In genomic region chr14:120397871-120398647, GRCm38 (mm10) we compare ENCODE assay signal across 8 mouse cellular contexts.
DNase-seq lines count a peak whose midpoint lies in the region; ATAC-seq and TF ChIP-seq lines count a peak whose summit lies in the region.

No protein-coding gene starts in this region.

- no peak overlapping the region for H3K4me3 ChIP-seq in forebrain, embryonic 11.5 days (ENCODE audit: low read depth, low read length)
- H3K4me3 ChIP-seq in heart, postnatal 0 days (ENCODE audit: low read depth, low read length): no peak overlapping the region
- H3K4me3 ChIP-seq in liver, embryonic 11.5 days (ENCODE audit: low read depth, low read length): no peak overlapping the region
- H3K4me3 ChIP-seq in stomach, embryonic 14.5 days (ENCODE audit: low read depth, low read length): no peak overlapping the region

- peak; percentile 97 for TF ChIP-seq CTCF in heart, postnatal 0 days (IDR thresholded peaks at IDR 0.05; ENCODE audit: low read depth)

- H3K36me3 ChIP-seq in forebrain, embryonic 11.5 days (ENCODE audit: control insufficient read depth, insufficient read depth, low read length): no peaks in the 10 kb centered on the region
- H3K36me3 ChIP-seq in heart, postnatal 0 days (replicated peaks; ENCODE audit: control insufficient read depth, insufficient read depth, low read length): peaks cover 60% of the 10 kb centered on the region
- H3K36me3 ChIP-seq in liver, embryonic 11.5 days (ENCODE audit: control insufficient read depth, insufficient read depth, low read length): peaks cover 3% of the 10 kb centered on the region; the same call in 1 of the 2 replicates
- H3K36me3 ChIP-seq in stomach, embryonic 14.5 days (ENCODE audit: control insufficient read depth, insufficient read depth, low read length): peaks cover 17% of the 10 kb centered on the region

- no peak overlapping the region for H3K27ac ChIP-seq in forebrain, embryonic 11.5 days (ENCODE audit: low read depth, low read length)
- no peak overlapping the region for H3K27ac ChIP-seq in heart, postnatal 0 days (ENCODE audit: low read depth)
- H3K27ac ChIP-seq in liver, embryonic 11.5 days (ENCODE audit: low read depth, low read length): no peak overlapping the region
- H3K27ac ChIP-seq in stomach, embryonic 14.5 days (ENCODE audit: low read length): no peak overlapping the region

- peak; percentile 15 to 37 for DNase-seq in CD8-positive naive resting alpha-beta T cell, adult 2 months (ENCODE audit: low read depth in 2 of 2, low spot score in 2 of 2)
- DNase-seq in c-Kit-positive CD71-negative TER-119-negative erythroid progenitor cells, embryonic 14.5 days (ENCODE audit: low read depth): peak; percentile 44
- DNase-seq in forebrain, embryonic 11.5 days (ENCODE audit: low spot score): peak; percentile 82
- peak; percentile 88 for DNase-seq in heart, postnatal 0 days (ENCODE audit: low spot score)
- DNase-seq in kidney, postnatal 14 days: peak; percentile 85
- no peak for DNase-seq in liver, embryonic 11.5 days (ENCODE audit: low spot score)
- peak; percentile 10 to 51 for DNase-seq in natural killer cell, adult 2 months (ENCODE audit: low spot score in 2 of 2)

- no peaks in the 10 kb centered on the region for H3K4me1 ChIP-seq in forebrain, embryonic 11.5 days (replicated peaks; ENCODE audit: control insufficient read depth, insufficient read depth, low read length)
- 0 out of 2 replicates have a peak, but pooled peaks cover 4% of the 10 kb centered on the region for H3K4me1 ChIP-seq in heart, postnatal 0 days (ENCODE audit: control insufficient read depth, insufficient read depth)
- no peaks in the 10 kb centered on the region for H3K4me1 ChIP-seq in liver, embryonic 11.5 days (replicated peaks; ENCODE audit: control insufficient read depth, insufficient read depth, low read length)
- H3K4me1 ChIP-seq in stomach, embryonic 14.5 days (ENCODE audit: control insufficient read depth, insufficient read depth, low read length): no peaks in the 10 kb centered on the region

- H3K9ac ChIP-seq in forebrain, embryonic 11.5 days (ENCODE audit: low read length): no peak overlapping the region
- no peak overlapping the region for H3K9ac ChIP-seq in heart, postnatal 0 days (replicated peaks; ENCODE audit: low read depth, low read length)
- H3K9ac ChIP-seq in liver, embryonic 11.5 days (ENCODE audit: low read depth, low read length): no peak overlapping the region
- no peak overlapping the region for H3K9ac ChIP-seq in stomach, embryonic 14.5 days (replicated peaks; ENCODE audit: low read depth, low read length)

- no peak for TF ChIP-seq EP300 in heart, postnatal 0 days (IDR thresholded peaks at IDR 0.05; ENCODE audit: low read depth)

- peak; percentile 89 for ATAC-seq in forebrain, embryonic 11.5 days (replicated peaks; ENCODE audit: low FRiP score)
- peak; percentile 87 for ATAC-seq in heart, postnatal 0 days (ENCODE audit: insufficient read depth, low read depth)
- peak; percentile 68 for ATAC-seq in liver, embryonic 11.5 days (replicated peaks; ENCODE audit: low FRiP score)
- ATAC-seq in stomach, embryonic 14.5 days (ENCODE audit: insufficient number of reproducible peaks, insufficient read depth, low FRiP score, low read depth): peak; percentile 79

- WGBS in forebrain, embryonic 11.5 days: 49% methylated on average over 10 of the region's 10 CpGs
- 44% methylated on average over 10 of the region's 10 CpGs for WGBS in heart, postnatal 0 days
- 53% methylated on average over 10 of the region's 10 CpGs for WGBS in liver, embryonic 11.5 days
- WGBS in stomach, embryonic 14.5 days: 39% methylated on average over 10 of the region's 10 CpGs

- no peaks in the 10 kb centered on the region for H3K27me3 ChIP-seq in forebrain, embryonic 11.5 days (ENCODE audit: control insufficient read depth, insufficient read depth, low read length)
- no peaks in the 10 kb centered on the region for H3K27me3 ChIP-seq in heart, postnatal 0 days (ENCODE audit: control insufficient read depth, insufficient read depth, low read length)
- no peaks in the 10 kb centered on the region for H3K27me3 ChIP-seq in liver, embryonic 11.5 days (replicated peaks; ENCODE audit: control insufficient read depth, insufficient read depth, low read length)
- H3K27me3 ChIP-seq in stomach, embryonic 14.5 days (ENCODE audit: control insufficient read depth, insufficient read depth, low read length): no peaks in the 10 kb centered on the region

- H3K4me2 ChIP-seq in forebrain, embryonic 11.5 days (ENCODE audit: low read depth, low read length, severe bottlenecking): no peak overlapping the region
- H3K4me2 ChIP-seq in heart, postnatal 0 days (ENCODE audit: low read depth, low read length): no peak overlapping the region
- no peak overlapping the region for H3K4me2 ChIP-seq in liver, embryonic 11.5 days
- H3K4me2 ChIP-seq in stomach, embryonic 14.5 days (replicated peaks; ENCODE audit: low read depth, low read length): no peak overlapping the region

- no peaks in the 10 kb centered on the region for H3K9me3 ChIP-seq in forebrain, embryonic 11.5 days (ENCODE audit: control insufficient read depth, low read length)
- H3K9me3 ChIP-seq in heart, postnatal 0 days (replicated peaks; ENCODE audit: control insufficient read depth, low read length): no peaks in the 10 kb centered on the region
- H3K9me3 ChIP-seq in liver, embryonic 11.5 days (ENCODE audit: control insufficient read depth, low read length): no peaks in the 10 kb centered on the region
- H3K9me3 ChIP-seq in stomach, embryonic 14.5 days (ENCODE audit: control insufficient read depth, low read depth, low read length): no peaks in the 10 kb centered on the region
